Mouse (Mus musculus) G1E (cell line): Measurements from ENCODE around the gene Flywch2.

Experiments
- CTCF ChIP-seq: IDR thresholded peaks from 2 replicates; pipeline ENCODE4 v1.5.1; 2012; ENCODE audit warnings: low read depth, low read length, inconsistent platforms, mixed read lengths
- POLR2AphosphoS5 ChIP-seq: IDR thresholded peaks from 2 replicates; pipeline ENCODE4 v1.6.1; 2012; ENCODE audit warnings: low read depth, low read length, inconsistent platforms; ENCODE audit not compliant: insufficient replicate concordance

DNA sequence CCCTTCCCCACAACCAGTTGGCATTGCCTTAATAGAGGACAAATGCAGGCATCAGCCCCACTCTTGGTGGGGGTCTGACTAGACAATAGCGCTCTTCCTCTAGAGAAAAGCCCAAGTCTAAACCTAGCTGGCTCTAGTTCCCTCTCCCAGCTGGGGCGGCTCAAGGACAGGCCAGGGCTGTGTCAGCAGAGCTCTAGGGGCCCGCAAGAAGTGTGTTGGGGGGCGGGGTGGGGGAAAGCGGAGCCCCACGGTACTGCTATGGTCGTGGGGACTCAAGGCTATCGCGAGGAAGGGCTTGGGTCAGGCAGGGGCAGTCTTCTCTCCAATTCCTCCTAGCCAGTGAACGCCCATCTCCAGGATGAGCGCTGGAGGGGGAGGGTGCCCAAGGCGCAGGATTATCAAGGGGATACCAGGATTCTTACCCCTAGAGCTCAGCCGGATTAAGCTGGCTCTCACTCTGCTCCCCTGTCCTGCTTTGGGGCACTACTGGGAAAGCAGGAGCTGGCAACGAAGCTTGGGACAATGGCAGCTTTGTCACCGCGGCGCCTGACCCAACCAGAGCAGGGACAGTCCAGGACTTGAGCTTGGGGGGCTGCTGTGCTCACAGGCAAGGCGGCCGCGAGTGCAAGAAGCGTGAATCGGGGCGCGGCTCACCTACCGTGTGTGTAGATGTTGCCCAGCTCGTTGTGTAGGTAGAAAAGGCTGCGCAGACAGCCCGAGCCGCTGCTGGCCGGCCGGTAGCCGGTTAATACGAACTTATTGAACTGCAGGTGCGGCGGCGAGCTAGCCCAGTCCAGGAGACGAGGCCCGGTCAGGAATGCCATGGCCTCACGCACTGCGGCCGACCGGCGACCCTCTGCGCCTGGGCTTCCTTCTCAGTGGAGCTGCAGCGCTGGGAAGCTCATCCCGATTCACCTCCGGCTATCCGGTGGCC, 46.4 kb downstream of the Flywch2 start:
- TF ChIP-seq POLR2AphosphoS5 (no peak), CTCF (no peak)
